26 mouse cellular contexts compared by ENCODE assay signal in genomic region chr2:59853543-59853942, GRCm38 (mm10). TPM values are rescaled to one million over a fixed set of nuclear protein-coding genes. Genes with fewer than 3 reads are reported as not detected.
DNase-seq lines count a peak whose midpoint lies in the region; ATAC-seq and TF ChIP-seq lines count a peak whose summit lies in the region.
"Had no signal": no experiment of that assay in that cellular context is flagged by ENCODE, and none has a peak within 500 bp of the region (broad histone marks: within the 10 kb centered on the region; RNA-seq: fewer than 3 reads in every experiment).

No protein-coding gene starts in this region.

- H3K9ac ChIP-seq in forebrain, embryonic 14.5 days (ENCODE audit: low read length), result no peak overlapping the region
- no peak overlapping the region for H3K9ac ChIP-seq in forebrain, embryonic 16.5 days (replicated peaks; ENCODE audit: low read depth, low read length)
- H3K9ac ChIP-seq in hindbrain, postnatal 0 days (replicated peaks; ENCODE audit: low read length), result no peak overlapping the region
- H3K9ac ChIP-seq in hindbrain, embryonic 11.5 days (ENCODE audit: low read depth, low read length), result no peak overlapping the region
- H3K9ac ChIP-seq: heart, embryonic 12.5 days; limb, embryonic 12.5 days; liver, embryonic 15.5 days; lung, embryonic 14.5 days; neural tube, embryonic 12.5 days had no signal

- peak; percentile 32 to 37 for DNase-seq in cerebellum, adult 2 months
- no peak for DNase-seq in cerebellum, adult 9-11 months
- DNase-seq in forebrain, embryonic 14.5 days (ENCODE audit: low spot score), result peak; percentile 17
- DNase-seq in hindbrain, postnatal 0 days (ENCODE audit: low spot score), result no peak
- no peak for DNase-seq in hindbrain, embryonic 11.5 days (ENCODE audit: low spot score)
- DNase-seq: adrenal gland, adult 8-10 months; gastrocnemius, adult 2 months; gastrocnemius, postnatal 36 days; heart, adult 18-20 months; kidney, adult 8-10 months; kidney, postnatal 4 days; lung, embryonic 14.5 days; lung, postnatal 14 days; midbrain, embryonic 14.5 days; right cerebral cortex, adult 18-20 months; spleen, adult 18-20 months; thymus, postnatal 14 days had no signal

- H3K27me3 ChIP-seq in cerebellum, adult 2 months (ENCODE audit: control insufficient read depth, insufficient read depth, low read length), result no peaks in the 10 kb centered on the region
- H3K27me3 ChIP-seq in forebrain, embryonic 14.5 days (replicated peaks; ENCODE audit: control insufficient read depth, insufficient read depth, low read length), result no peaks in the 10 kb centered on the region
- no peaks in the 10 kb centered on the region for H3K27me3 ChIP-seq in forebrain, embryonic 16.5 days (replicated peaks; ENCODE audit: control insufficient read depth, insufficient read depth, low read length)
- H3K27me3 ChIP-seq in hindbrain, postnatal 0 days (ENCODE audit: insufficient read depth, low read length), result no peaks in the 10 kb centered on the region
- no peaks in the 10 kb centered on the region for H3K27me3 ChIP-seq in hindbrain, embryonic 11.5 days (ENCODE audit: control insufficient read depth, insufficient read depth, low read length)
- H3K27me3 ChIP-seq in myocyte (ENCODE audit: control insufficient read depth, insufficient read depth, insufficient read length), result no peaks in the 10 kb centered on the region
- H3K27me3 ChIP-seq: heart, embryonic 12.5 days; limb, embryonic 12.5 days; liver, embryonic 15.5 days; neural tube, embryonic 12.5 days had no signal

- no peak overlapping the region for H3K4me3 ChIP-seq in cerebellum, adult 2 months (replicated peaks; ENCODE audit: insufficient read depth, low read depth, low read length)
- no peak overlapping the region for H3K4me3 ChIP-seq in forebrain, embryonic 14.5 days (ENCODE audit: low read depth, low read length)
- H3K4me3 ChIP-seq in forebrain, embryonic 16.5 days (replicated peaks; ENCODE audit: low read length), result no peak overlapping the region
- no peak overlapping the region for H3K4me3 ChIP-seq in hindbrain, postnatal 0 days (ENCODE audit: low read length)
- H3K4me3 ChIP-seq in hindbrain, embryonic 11.5 days (ENCODE audit: low read depth, low read length), result no peak overlapping the region
- no peak overlapping the region for H3K4me3 ChIP-seq in myocyte
- H3K4me3 ChIP-seq: gastrocnemius, adult 2 months; heart, embryonic 12.5 days; limb, embryonic 12.5 days; liver, embryonic 15.5 days; neural tube, embryonic 12.5 days had no signal

- H3K4me1 ChIP-seq in cerebellum, adult 2 months (ENCODE audit: control insufficient read depth, insufficient read depth, low read length), result peaks cover 8% of the 10 kb centered on the region
- H3K4me1 ChIP-seq in forebrain, embryonic 14.5 days (ENCODE audit: control insufficient read depth, insufficient read depth, low read length), result no peaks in the 10 kb centered on the region
- H3K4me1 ChIP-seq in forebrain, embryonic 16.5 days (replicated peaks; ENCODE audit: control insufficient read depth, insufficient read depth, low read length), result no peaks in the 10 kb centered on the region
- H3K4me1 ChIP-seq in hindbrain, postnatal 0 days (ENCODE audit: insufficient read depth, low read length), result no peaks in the 10 kb centered on the region
- no peaks in the 10 kb centered on the region for H3K4me1 ChIP-seq in hindbrain, embryonic 11.5 days (replicated peaks; ENCODE audit: control insufficient read depth, insufficient read depth, low read length)
- H3K4me1 ChIP-seq: limb, embryonic 12.5 days; liver, embryonic 15.5 days; neural tube, embryonic 12.5 days had no signal

- WGBS in cerebellum, adult 2 months, result 42% methylated on average over 10 of the region's 10 CpGs
- WGBS in forebrain, embryonic 14.5 days, result 79% methylated on average over 10 of the region's 10 CpGs
- WGBS in forebrain, embryonic 16.5 days, result 72% methylated on average over 10 of the region's 10 CpGs
- WGBS in hindbrain, postnatal 0 days, result 67% methylated on average over 10 of the region's 10 CpGs
- 95% methylated on average over 10 of the region's 10 CpGs for WGBS in hindbrain, embryonic 11.5 days

- ATAC-seq in forebrain, embryonic 14.5 days, result no peak
- ATAC-seq in forebrain, embryonic 16.5 days, result no peak
- ATAC-seq in hindbrain, postnatal 0 days, result peak; percentile 21; the same call in 1 of the 2 replicates
- ATAC-seq in hindbrain, embryonic 11.5 days (ENCODE audit: low FRiP score), result no peak
- ATAC-seq: intestine, embryonic 16.5 days had no signal

- no peak overlapping the region for H3K27ac ChIP-seq in cerebellum, adult 2 months (ENCODE audit: insufficient read depth, low read length)
- H3K27ac ChIP-seq in forebrain, embryonic 14.5 days (ENCODE audit: low read depth, low read length), result no peak overlapping the region
- H3K27ac ChIP-seq in forebrain, embryonic 16.5 days (ENCODE audit: low read length), result no peak overlapping the region
- no peak overlapping the region; the same call in 1 of the 2 replicates for H3K27ac ChIP-seq in hindbrain, postnatal 0 days
- H3K27ac ChIP-seq in hindbrain, embryonic 11.5 days (ENCODE audit: low read depth, low read length), result no peak overlapping the region
- H3K27ac ChIP-seq: gastrocnemius, adult 2 months; kidney, postnatal 0 days; limb, embryonic 12.5 days; liver, embryonic 15.5 days; neural tube, embryonic 12.5 days had no signal

- no peak overlapping the region for H3ac ChIP-seq in myocyte (ENCODE audit: control insufficient read depth, insufficient read length)

- no peak for TF ChIP-seq CTCF in cerebellum, adult 2 months (IDR thresholded peaks at IDR 0.05; ENCODE audit: borderline replicate concordance, insufficient read depth, low read depth, low read length)
- 0 out of 2 replicates have a peak, but pooled peaks have one; percentile 16 for TF ChIP-seq CTCF in hindbrain, postnatal 0 days (IDR thresholded peaks at IDR 0.05; ENCODE audit: low read depth)

- no peaks in the 10 kb centered on the region for H3K79me2 ChIP-seq in myocyte (ENCODE audit: control insufficient read depth, insufficient read depth)

- no peak overlapping the region for H3K4me2 ChIP-seq in forebrain, embryonic 14.5 days (ENCODE audit: low read length)
- H3K4me2 ChIP-seq in forebrain, embryonic 16.5 days (ENCODE audit: low read length), result no peak overlapping the region
- H3K4me2 ChIP-seq in hindbrain, postnatal 0 days (ENCODE audit: low read depth, low read length), result no peak overlapping the region
- no peak overlapping the region for H3K4me2 ChIP-seq in hindbrain, embryonic 11.5 days (replicated peaks; ENCODE audit: low read depth, low read length)
- H3K4me2 ChIP-seq in myocyte (ENCODE audit: low read depth), result no peak overlapping the region
- H3K4me2 ChIP-seq: heart, embryonic 12.5 days; limb, embryonic 12.5 days; liver, embryonic 15.5 days; lung, embryonic 14.5 days; neural tube, embryonic 12.5 days had no signal

- no peaks in the 10 kb centered on the region for H3K9me3 ChIP-seq in forebrain, embryonic 14.5 days (replicated peaks; ENCODE audit: control insufficient read depth, low read length)
- H3K9me3 ChIP-seq in forebrain, embryonic 16.5 days (ENCODE audit: control insufficient read depth, low read length), result no peaks in the 10 kb centered on the region
- H3K9me3 ChIP-seq in hindbrain, postnatal 0 days (ENCODE audit: low read length), result no peaks in the 10 kb centered on the region
- no peaks in the 10 kb centered on the region for H3K9me3 ChIP-seq in hindbrain, embryonic 11.5 days (ENCODE audit: control insufficient read depth, low read length)
- H3K9me3 ChIP-seq: G1E; heart, embryonic 12.5 days; limb, embryonic 12.5 days; liver, embryonic 15.5 days; neural tube, embryonic 12.5 days had no signal

- no peak for TF ChIP-seq POLR2A in cerebellum, adult 2 months (IDR thresholded peaks at IDR 0.05; ENCODE audit: borderline replicate concordance, insufficient read depth, low read length)
- no peak for TF ChIP-seq POLR2A in myocyte (IDR thresholded peaks at IDR 0.05; ENCODE audit: insufficient read length, low read depth)

- H3K36me3 ChIP-seq in forebrain, embryonic 14.5 days (ENCODE audit: control insufficient read depth, insufficient read depth, low read length), result no peaks in the 10 kb centered on the region
- H3K36me3 ChIP-seq in forebrain, embryonic 16.5 days (ENCODE audit: control insufficient read depth, insufficient read depth), result no peaks in the 10 kb centered on the region
- H3K36me3 ChIP-seq in hindbrain, postnatal 0 days (ENCODE audit: insufficient read depth, low read length), result peaks cover 7% of the 10 kb centered on the region; the same call in 1 of the 2 replicates
- H3K36me3 ChIP-seq in hindbrain, embryonic 11.5 days (ENCODE audit: control insufficient read depth, insufficient read depth, low read length), result no peaks in the 10 kb centered on the region
- peaks cover 5% of the 10 kb centered on the region for H3K36me3 ChIP-seq in myocyte (ENCODE audit: control insufficient read depth, insufficient read depth)
- H3K36me3 ChIP-seq: liver, embryonic 15.5 days; neural tube, embryonic 12.5 days had no signal

TF ChIP-seq in myocyte, 11 proteins besides CTCF, POLR2A, EP300 and RAD21:
- TF ChIP-seq REST (IDR thresholded peaks at IDR 0.05; ENCODE audit: insufficient read depth, insufficient read length), result no peak
- TF ChIP-seq POLR2AphosphoS2 (IDR thresholded peaks at IDR 0.05; ENCODE audit: insufficient read length, low read depth), result peak; percentile 59
TF ChIP-seq in myocyte: peak in this region for 1.

RNA-seq across cellular contexts. Expression of gene Wdsub1, which starts 28.8 kb away (rescaled TPM):
- 28.9 and 31.9 TPM in 2 replicates for polyA plus RNA-seq in cerebellum, adult 2 months (2012; rRNA removed)
- polyA plus RNA-seq in forebrain, embryonic 14.5 days (2014; fragmentation: Nextera tagmentation; extraction: Ambion mirVana), result 8.4 and 10.5 TPM in 2 replicates
- polyA plus RNA-seq in forebrain, embryonic 16.5 days (2015; fragmentation: Nextera tagmentation; extraction: Ambion mirVana), result 8.9 and 14.0 TPM in 2 replicates
- 38.4 and 84.9 TPM in 2 replicates for total RNA-seq in hindbrain, postnatal 0 days (2014; rRNA removed)
- polyA plus RNA-seq in hindbrain, postnatal 0 days (2015; fragmentation: Nextera tagmentation; extraction: Ambion mirVana), result 23.0 and 24.1 TPM in 2 replicates
- 20.0 and 21.9 TPM in 2 replicates for polyA plus RNA-seq in hindbrain, embryonic 11.5 days (2014; fragmentation: Nextera tagmentation; extraction: Ambion mirVana)
- 31.1 TPM for polyA plus RNA-seq in myocyte (2012; fragmentation: generic; extraction: Trizol)

Comparison
In these comparisons a context has a peak if more than half of its experiments do, and no peak if none do; other contexts are left out.
1. DNase-seq: peak in cerebellum, adult 2 months (2 of 2) and forebrain, embryonic 14.5 days (single experiment); none in cerebellum, adult 9-11 months (single experiment), hindbrain, postnatal 0 days (single experiment) and hindbrain, embryonic 11.5 days (single experiment).